Mouse (Mus musculus): ENCODE measurements around the gene Fbxw8.

DNA sequence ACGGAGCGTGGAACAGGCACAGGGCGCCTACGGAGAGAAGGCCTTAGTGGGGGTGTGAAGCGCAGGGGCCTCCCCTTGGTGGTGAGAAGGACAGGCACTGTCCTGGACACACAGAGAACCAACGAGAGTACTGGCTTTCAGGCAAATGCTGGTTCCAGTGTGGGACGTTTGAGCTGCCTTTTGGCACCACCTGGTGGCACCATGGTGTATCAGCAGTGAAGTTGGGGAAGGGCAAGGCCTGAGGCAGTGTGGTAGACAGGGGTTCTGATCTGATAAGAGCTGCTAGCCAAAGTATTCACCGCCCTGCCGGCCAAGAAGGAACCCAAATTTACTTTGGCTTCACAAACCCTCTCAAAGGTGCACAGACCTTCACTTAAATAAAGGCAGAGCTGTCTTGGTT, 85.9 kb downstream of the Fbxw8 start:
- TF ChIP-seq CTCF (IDR thresholded peaks at IDR 0.05; ENCODE audit: low read depth), result peak; percentile 98
- no peak for TF ChIP-seq EP300 (IDR thresholded peaks at IDR 0.05; ENCODE audit: low read depth)

Data from heart, postnatal 0 days (tissue).